Mouse (Mus musculus): ENCODE results near the gene Whrn. TPM values are rescaled to one million over a fixed set of nuclear protein-coding genes. Genes with fewer than 3 reads are reported as not detected.
A peak's percentile ranks its signal among the peaks of the same experiment; 100 is the strongest.

Whrn gene
- polyA plus RNA-seq, 1 experiment from 2014 or later, result 8.0 TPM

DNA sequence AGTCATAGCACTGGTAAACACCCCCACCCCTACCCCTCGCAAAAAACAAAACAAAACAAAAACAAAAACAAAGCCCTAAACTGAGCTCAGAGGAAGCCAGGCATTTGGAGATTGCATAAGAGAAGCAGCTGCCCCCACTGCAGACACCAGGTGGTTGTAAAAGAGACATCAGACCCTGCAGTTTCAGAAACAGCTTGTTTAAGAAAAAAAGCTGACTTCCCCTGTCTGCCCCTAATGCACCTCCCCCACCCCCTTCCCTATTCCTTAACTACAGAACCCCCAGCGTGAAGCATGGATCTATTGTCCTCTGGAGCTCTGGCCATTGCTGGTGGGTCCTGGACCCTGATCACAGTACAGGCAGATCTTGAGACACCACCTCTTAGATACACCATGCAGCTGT, 21.4 kb downstream of the Whrn start:
- Histone ChIP-seq H3K9me3 (ENCODE audit: control insufficient read depth, low read length) (no peaks in the 10 kb centered on the region), H3K36me3 (ENCODE audit: control insufficient read depth, insufficient read depth, low read length) (no peaks in the 10 kb centered on the region), H3K27ac (ENCODE audit: low read depth, low read length) (no peak overlapping the region), H3K27me3 (ENCODE audit: control insufficient read depth, insufficient read depth, low read length) (no peaks in the 10 kb centered on the region), H3K9ac (ENCODE audit: low read length) (no peak overlapping the region), H3K4me1 (ENCODE audit: control insufficient read depth, insufficient read depth, low read length) (peaks cover 19% of the 10 kb centered on the region), H3K4me2 (ENCODE audit: low read depth) (no peak overlapping the region), H3K4me3 (ENCODE audit: low read depth, low read length) (no peak overlapping the region)
- 9% methylated on average over 2 of the region's 2 CpGs for WGBS
- DNase-seq (ENCODE audit: low spot score), result no peak
- ATAC-seq (ENCODE audit: insufficient read depth, low FRiP score, low TSS enrichment), result no peak

DNA sequence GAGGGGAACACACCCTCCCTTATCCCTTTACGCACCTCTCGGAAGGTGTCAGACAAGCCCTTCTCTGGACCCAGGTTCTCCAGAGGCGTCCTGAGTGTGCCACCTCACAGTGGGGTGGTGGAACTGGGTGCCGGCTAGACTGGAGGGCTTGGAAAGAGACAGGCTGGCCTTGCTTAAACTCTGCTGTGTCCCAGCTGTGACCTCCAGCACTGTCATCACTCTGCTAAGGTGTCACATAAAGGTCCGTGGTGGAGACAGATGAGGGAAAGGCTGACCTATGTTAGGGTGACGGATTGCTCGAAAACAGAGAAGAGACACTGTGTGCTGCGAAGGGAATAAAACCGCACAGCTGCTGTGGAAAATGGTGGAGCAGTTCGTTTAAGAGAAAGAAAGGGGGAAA, 28.5 kb downstream of the Whrn start:
- H3K27ac ChIP-seq (ENCODE audit: low read depth, low read length), result no peak overlapping the region
- ATAC-seq (ENCODE audit: insufficient read depth, low FRiP score, low TSS enrichment) (no peak), DNase-seq (ENCODE audit: low spot score) (peak; percentile 57)
- no peaks in the 10 kb centered on the region for H3K9me3 ChIP-seq (ENCODE audit: control insufficient read depth, low read length)
- no peaks in the 10 kb centered on the region for H3K27me3 ChIP-seq (ENCODE audit: control insufficient read depth, insufficient read depth, low read length)
- WGBS, result 19% methylated on average over 10 of the region's 10 CpGs
- no peaks in the 10 kb centered on the region for H3K4me1 ChIP-seq (ENCODE audit: control insufficient read depth, insufficient read depth, low read length)
- 0 out of 2 replicates have a peak, but pooled peaks cover 3% of the 10 kb centered on the region for H3K36me3 ChIP-seq (ENCODE audit: control insufficient read depth, insufficient read depth, low read length)
- no peak overlapping the region for H3K9ac ChIP-seq (ENCODE audit: low read length)
- H3K4me2 ChIP-seq (ENCODE audit: low read depth), result no peak overlapping the region
- H3K4me3 ChIP-seq (ENCODE audit: low read depth, low read length), result no peak overlapping the region

DNA sequence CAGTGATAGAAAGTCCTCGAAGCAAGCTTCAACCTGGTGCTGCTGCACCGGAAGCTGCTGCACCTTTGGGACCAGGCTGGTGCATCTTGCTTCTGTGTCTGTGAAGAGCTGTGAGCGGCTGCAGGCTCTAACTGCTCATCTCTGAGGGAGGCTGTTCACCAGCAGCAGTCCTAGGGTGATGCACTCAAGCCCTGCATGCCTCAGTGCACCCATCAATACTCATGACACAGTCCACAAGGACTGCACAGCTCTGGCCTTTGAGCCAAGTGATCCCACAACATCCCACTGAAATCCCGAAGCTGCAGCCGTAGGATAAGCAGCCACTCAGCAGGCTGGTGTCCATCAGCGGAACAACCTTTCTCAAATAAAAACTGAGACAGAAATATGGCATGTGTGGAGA, 29.6 kb downstream of the Whrn start:
- no peaks in the 10 kb centered on the region for H3K9me3 ChIP-seq (ENCODE audit: control insufficient read depth, low read length)
- 0 out of 2 replicates have a peak, but pooled peaks cover 3% of the 10 kb centered on the region for H3K36me3 ChIP-seq (ENCODE audit: control insufficient read depth, insufficient read depth, low read length)
- H3K27me3 ChIP-seq (ENCODE audit: control insufficient read depth, insufficient read depth, low read length), result no peaks in the 10 kb centered on the region
- no peak overlapping the region for H3K4me3 ChIP-seq (ENCODE audit: low read depth, low read length)
- ATAC-seq (ENCODE audit: insufficient read depth, low FRiP score, low TSS enrichment) (no peak), DNase-seq (ENCODE audit: low spot score) (no peak)
- 78% methylated on average over 6 of the region's 6 CpGs for WGBS
- H3K9ac ChIP-seq (ENCODE audit: low read length), result no peak overlapping the region
- no peak overlapping the region for H3K27ac ChIP-seq (ENCODE audit: low read depth, low read length)
- H3K4me1 ChIP-seq (ENCODE audit: control insufficient read depth, insufficient read depth, low read length), result peaks cover 3% of the 10 kb centered on the region; the same call in 1 of the 2 replicates
- H3K4me2 ChIP-seq (ENCODE audit: low read depth), result no peak overlapping the region

DNA sequence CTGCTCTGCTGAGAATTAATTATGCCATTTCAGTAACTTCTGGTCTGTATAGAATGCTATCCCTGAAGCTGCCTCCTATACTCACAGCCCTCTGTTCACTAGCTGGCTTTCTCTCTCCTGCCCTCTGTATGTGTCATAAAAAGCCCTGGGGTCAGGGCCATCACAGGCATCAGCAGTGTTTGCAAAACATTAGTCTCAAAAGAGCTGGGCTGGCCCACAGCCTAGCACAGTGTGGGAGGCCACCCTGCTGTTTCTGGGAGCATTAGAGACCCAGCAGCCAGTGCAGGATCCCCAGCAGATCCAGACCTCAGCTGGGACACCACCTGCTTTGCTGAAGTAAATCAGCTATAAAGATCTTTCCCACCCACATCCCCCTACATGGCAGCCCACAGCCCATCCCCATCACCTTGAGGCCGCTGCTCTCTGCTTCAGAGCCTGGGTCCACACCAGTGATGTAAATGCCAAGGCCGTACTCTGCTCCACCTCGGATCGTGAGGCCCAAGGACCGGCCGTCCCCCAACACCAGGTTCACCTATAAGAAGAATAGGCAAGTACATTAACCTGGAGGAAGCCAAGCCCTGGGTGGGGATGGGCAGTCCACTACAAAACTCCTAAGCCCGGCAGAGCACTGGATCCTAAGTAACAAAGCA, 34.8 kb downstream of the Whrn start:
- Histone ChIP-seq H3K27me3 (ENCODE audit: control insufficient read depth, insufficient read depth, low read length) (no peaks in the 10 kb centered on the region), H3K27ac (ENCODE audit: low read depth, low read length) (no peak overlapping the region), H3K4me3 (ENCODE audit: low read depth, low read length) (no peak overlapping the region), H3K9ac (ENCODE audit: low read length) (no peak overlapping the region), H3K4me1 (ENCODE audit: control insufficient read depth, insufficient read depth, low read length) (peaks cover 13% of the 10 kb centered on the region), H3K9me3 (ENCODE audit: control insufficient read depth, low read length) (no peaks in the 10 kb centered on the region), H3K36me3 (ENCODE audit: control insufficient read depth, insufficient read depth, low read length) (no peaks in the 10 kb centered on the region; the same call in 1 of the 2 replicates), H3K4me2 (ENCODE audit: low read depth) (no peak overlapping the region)
- 73% methylated on average over 7 of the region's 7 CpGs for WGBS
- ATAC-seq (ENCODE audit: insufficient read depth, low FRiP score, low TSS enrichment) (no peak), DNase-seq (ENCODE audit: low spot score) (no peak)

GRCm38 (mm10) chr4:63459141-63459789, 36.5 kb downstream of the Whrn start:
- no peaks in the 10 kb centered on the region; the same call in 1 of the 2 replicates for H3K36me3 ChIP-seq (ENCODE audit: control insufficient read depth, insufficient read depth, low read length)
- no peak overlapping the region for H3K4me3 ChIP-seq (ENCODE audit: low read depth, low read length)
- DNase-seq (ENCODE audit: low spot score) (peak; percentile 56), ATAC-seq (ENCODE audit: insufficient read depth, low FRiP score, low TSS enrichment) (peak; percentile 71)
- no peaks in the 10 kb centered on the region for H3K9me3 ChIP-seq (ENCODE audit: control insufficient read depth, low read length)
- H3K4me1 ChIP-seq (ENCODE audit: control insufficient read depth, insufficient read depth, low read length), result peaks cover 13% of the 10 kb centered on the region
- no peak overlapping the region for H3K4me2 ChIP-seq (ENCODE audit: low read depth)
- H3K9ac ChIP-seq (ENCODE audit: low read length), result peak overlapping the region; percentile 48
- WGBS, result 17% methylated on average over 16 of the region's 16 CpGs
- peak overlapping the region; percentile 44; the same call in 1 of the 2 replicates for H3K27ac ChIP-seq (ENCODE audit: low read depth, low read length)
- H3K27me3 ChIP-seq (ENCODE audit: control insufficient read depth, insufficient read depth, low read length), result no peaks in the 10 kb centered on the region

- Histone ChIP-seq H3K4me3 (ENCODE audit: low read depth, low read length) (no peak overlapping the region), H3K27ac (ENCODE audit: low read depth, low read length) (no peak overlapping the region), H3K9ac (ENCODE audit: low read length) (no peak overlapping the region), H3K4me1 (ENCODE audit: control insufficient read depth, insufficient read depth, low read length) (peaks cover 10% of the 10 kb centered on the region), H3K9me3 (ENCODE audit: control insufficient read depth, low read length) (no peaks in the 10 kb centered on the region), H3K4me2 (ENCODE audit: low read depth) (no peak overlapping the region), H3K36me3 (ENCODE audit: control insufficient read depth, insufficient read depth, low read length) (no peaks in the 10 kb centered on the region; the same call in 1 of the 2 replicates), H3K27me3 (ENCODE audit: control insufficient read depth, insufficient read depth, low read length) (no peaks in the 10 kb centered on the region)
- no peak for ATAC-seq (ENCODE audit: insufficient read depth, low FRiP score, low TSS enrichment)
- WGBS, result 42% methylated on average over 5 of the region's 5 CpGs
- no peak for DNase-seq (ENCODE audit: low spot score)
Observed at GRCm38 (mm10) chr4:63456547-63456946, 39.2 kb downstream of the Whrn start.

DNA sequence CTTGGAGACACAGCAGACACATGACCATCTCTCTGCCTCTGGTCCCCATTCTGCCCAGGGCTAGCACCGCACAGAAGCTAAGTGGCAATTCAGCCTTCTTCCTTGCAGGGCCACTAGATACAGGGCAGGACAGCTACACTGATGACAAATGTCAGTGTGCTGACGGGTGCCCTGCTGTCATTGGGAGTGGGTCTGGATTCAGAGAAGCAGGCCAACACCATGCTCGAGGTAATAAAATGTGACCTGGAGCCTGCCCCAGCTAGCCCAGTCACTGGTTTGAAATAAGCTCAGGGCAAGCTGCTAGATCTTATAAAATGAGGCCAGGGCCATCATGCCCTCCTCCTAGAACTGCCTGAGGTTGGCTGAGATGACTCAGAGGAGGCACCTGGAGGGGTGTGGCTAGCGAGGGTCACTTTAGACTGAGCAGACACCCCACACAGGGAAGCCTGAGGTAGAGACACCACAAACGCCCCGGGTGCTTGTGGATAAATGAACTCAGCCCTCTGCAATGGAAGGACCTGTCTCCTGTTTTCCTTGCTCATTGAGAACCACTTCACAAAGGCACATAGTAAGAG, 41.8 kb downstream of the Whrn start:
- H3K27ac ChIP-seq (ENCODE audit: low read depth, low read length), result no peak overlapping the region
- WGBS, result 79% methylated on average over 6 of the region's 6 CpGs
- no peaks in the 10 kb centered on the region for H3K27me3 ChIP-seq (ENCODE audit: control insufficient read depth, insufficient read depth, low read length)
- H3K4me1 ChIP-seq (ENCODE audit: control insufficient read depth, insufficient read depth, low read length), result peaks cover 4% of the 10 kb centered on the region
- H3K4me2 ChIP-seq (ENCODE audit: low read depth), result no peak overlapping the region
- DNase-seq (ENCODE audit: low spot score), result no peak
- ATAC-seq (ENCODE audit: insufficient read depth, low FRiP score, low TSS enrichment), result no peak
- peaks cover 2% of the 10 kb centered on the region; the same call in 1 of the 2 replicates for H3K36me3 ChIP-seq (ENCODE audit: control insufficient read depth, insufficient read depth, low read length)
- H3K9ac ChIP-seq (ENCODE audit: low read length), result no peak overlapping the region
- H3K9me3 ChIP-seq (ENCODE audit: control insufficient read depth, low read length), result no peaks in the 10 kb centered on the region
- no peak overlapping the region for H3K4me3 ChIP-seq (ENCODE audit: low read depth, low read length)

- Histone ChIP-seq H3K4me1 (ENCODE audit: control insufficient read depth, insufficient read depth, low read length) (no peaks in the 10 kb centered on the region), H3K4me3 (ENCODE audit: low read depth, low read length) (no peak overlapping the region), H3K27me3 (ENCODE audit: control insufficient read depth, insufficient read depth, low read length) (no peaks in the 10 kb centered on the region), H3K9me3 (ENCODE audit: control insufficient read depth, low read length) (no peaks in the 10 kb centered on the region), H3K27ac (ENCODE audit: low read depth, low read length) (no peak overlapping the region), H3K9ac (ENCODE audit: low read length) (no peak overlapping the region), H3K36me3 (ENCODE audit: control insufficient read depth, insufficient read depth, low read length) (peaks cover 2% of the 10 kb centered on the region; the same call in 1 of the 2 replicates), H3K4me2 (ENCODE audit: low read depth) (no peak overlapping the region)
- DNase-seq (ENCODE audit: low spot score) (no peak), ATAC-seq (ENCODE audit: insufficient read depth, low FRiP score, low TSS enrichment) (no peak)
- 87% methylated on average over 3 of the region's 3 CpGs for WGBS
Observed at GRCm38 (mm10) chr4:63452555-63452954, 43.2 kb downstream of the Whrn start.
